Mouse (Mus musculus): ENCODE measurements at regions not wholly inside any gene's neighbourhood (a gene's known extent, or its start where the extent isn't known, plus 50 kb on each side); places are given as distances from the start of the nearest gene placed in this dataset.

GRCm38 (mm10) chr7:115142163-115142562, 398.7 kb downstream of the Insc start:
- Histone ChIP-seq H3K27me3 (0 out of 2 replicates have a peak, but pooled peaks cover 10% of the 10 kb centered on the region), H3K4me1 (replicated peaks) (peaks cover 6% of the 10 kb centered on the region; the same call in 1 of the 2 replicates), H3K36me3 (no peaks in the 10 kb centered on the region), H3K9me3 (no peaks in the 10 kb centered on the region), H3K27ac (no peak overlapping the region), H3K4me2 (no peak overlapping the region), H3K9ac (no peak overlapping the region), H3K4me3 (no peak overlapping the region)
- ATAC-seq (ENCODE audit: low FRiP score), result no peak
- WGBS, result 47% methylated on average over 2 of the region's 2 CpGs

DNA sequence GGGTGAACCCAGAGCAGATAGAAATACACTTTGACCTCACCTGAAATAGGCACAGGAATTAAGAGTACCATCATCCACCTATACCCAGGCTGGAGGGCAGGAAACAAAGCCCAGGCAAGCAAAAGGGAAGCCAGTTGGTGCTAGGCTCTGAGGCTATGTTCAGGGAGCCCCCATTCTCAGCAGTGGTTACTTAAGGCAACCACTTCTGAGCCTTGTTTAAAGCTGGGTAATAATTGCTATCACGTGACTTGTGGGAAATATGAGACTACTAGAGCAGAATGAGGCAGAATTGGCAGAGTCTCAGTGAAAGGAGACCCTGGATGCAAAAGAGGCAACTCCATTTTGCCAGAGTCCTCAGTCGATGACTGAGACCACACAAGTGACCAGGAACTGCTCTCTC, 401.5 kb downstream of the Insc start:
- H3K4me2 ChIP-seq, result no peak overlapping the region
- no peak overlapping the region for H3K4me3 ChIP-seq
- H3K27ac ChIP-seq, result no peak overlapping the region
- peaks cover 6% of the 10 kb centered on the region; the same call in 1 of the 2 replicates for H3K4me1 ChIP-seq (replicated peaks)
- H3K36me3 ChIP-seq, result no peaks in the 10 kb centered on the region
- no peaks in the 10 kb centered on the region for H3K9me3 ChIP-seq
- ATAC-seq (ENCODE audit: low FRiP score), result no peak
- 72% methylated on average over 2 of the region's 2 CpGs for WGBS
- 0 out of 2 replicates have a peak, but pooled peaks cover 4% of the 10 kb centered on the region for H3K27me3 ChIP-seq
- H3K9ac ChIP-seq, result no peak overlapping the region

DNA sequence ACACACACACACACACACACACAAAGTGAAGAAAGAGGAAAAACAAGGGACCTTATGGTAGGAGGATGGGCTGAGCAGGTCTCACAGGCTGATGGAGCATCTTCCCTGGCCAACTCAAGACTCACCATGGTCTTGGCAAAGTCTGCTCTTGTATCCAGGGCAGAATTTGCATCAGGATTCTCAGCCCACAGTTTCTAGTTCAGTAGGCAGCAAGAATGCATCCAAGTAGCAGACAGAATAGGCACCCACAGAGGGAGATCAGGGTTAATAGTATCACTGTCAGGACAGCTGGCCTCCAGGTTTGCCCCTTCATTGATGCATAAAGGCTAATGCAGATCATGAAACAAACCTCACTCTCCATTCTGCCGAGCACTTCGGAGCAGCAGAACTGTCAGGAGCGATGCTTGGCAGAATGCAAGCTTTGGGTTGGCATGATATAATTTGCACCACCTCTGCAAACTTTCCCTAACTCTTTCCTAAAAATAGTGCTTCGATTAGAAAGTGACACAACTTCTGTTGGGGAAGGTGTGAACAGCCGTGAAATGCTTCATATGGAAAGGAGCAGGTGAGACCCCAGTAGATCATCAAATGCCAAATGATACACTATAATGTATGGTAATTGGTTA, 404.0 kb downstream of the Insc start:
- 66% methylated on average over 5 of the region's 5 CpGs for WGBS
- Histone ChIP-seq H3K27me3 (0 out of 2 replicates have a peak, but pooled peaks cover 4% of the 10 kb centered on the region), H3K9me3 (no peaks in the 10 kb centered on the region), H3K36me3 (no peaks in the 10 kb centered on the region), H3K9ac (no peak overlapping the region), H3K4me2 (no peak overlapping the region), H3K27ac (no peak overlapping the region), H3K4me3 (no peak overlapping the region), H3K4me1 (replicated peaks) (no peaks in the 10 kb centered on the region)
- ATAC-seq (ENCODE audit: low FRiP score), result no peak

DNA sequence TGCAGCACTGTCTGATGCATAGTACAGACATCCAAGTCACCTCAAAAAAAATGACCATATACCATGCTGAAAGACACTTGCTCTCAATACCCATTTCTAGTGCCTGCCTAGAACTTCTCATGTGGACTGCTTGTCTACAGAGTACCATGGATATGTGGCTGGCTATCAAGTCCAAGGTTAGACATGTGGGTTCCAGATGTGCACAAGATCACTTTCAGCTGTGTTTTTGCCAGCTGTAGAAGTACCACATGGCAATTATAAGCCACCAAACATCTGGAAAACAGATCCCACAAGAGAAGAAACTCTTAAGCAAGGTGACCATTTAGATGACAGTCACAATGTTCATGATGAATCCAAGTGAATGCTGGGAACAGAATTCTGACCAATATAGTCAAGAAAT, 409.8 kb downstream of the Insc start:
- Histone ChIP-seq H3K9ac (no peak overlapping the region), H3K4me2 (no peak overlapping the region), H3K36me3 (no peaks in the 10 kb centered on the region), H3K4me1 (replicated peaks) (0 out of 2 replicates have a peak, but pooled peaks cover 4% of the 10 kb centered on the region), H3K27me3 (no peaks in the 10 kb centered on the region), H3K9me3 (no peaks in the 10 kb centered on the region), H3K4me3 (no peak overlapping the region), H3K27ac (no peak overlapping the region)
- ATAC-seq (ENCODE audit: low FRiP score), result no peak

DNA sequence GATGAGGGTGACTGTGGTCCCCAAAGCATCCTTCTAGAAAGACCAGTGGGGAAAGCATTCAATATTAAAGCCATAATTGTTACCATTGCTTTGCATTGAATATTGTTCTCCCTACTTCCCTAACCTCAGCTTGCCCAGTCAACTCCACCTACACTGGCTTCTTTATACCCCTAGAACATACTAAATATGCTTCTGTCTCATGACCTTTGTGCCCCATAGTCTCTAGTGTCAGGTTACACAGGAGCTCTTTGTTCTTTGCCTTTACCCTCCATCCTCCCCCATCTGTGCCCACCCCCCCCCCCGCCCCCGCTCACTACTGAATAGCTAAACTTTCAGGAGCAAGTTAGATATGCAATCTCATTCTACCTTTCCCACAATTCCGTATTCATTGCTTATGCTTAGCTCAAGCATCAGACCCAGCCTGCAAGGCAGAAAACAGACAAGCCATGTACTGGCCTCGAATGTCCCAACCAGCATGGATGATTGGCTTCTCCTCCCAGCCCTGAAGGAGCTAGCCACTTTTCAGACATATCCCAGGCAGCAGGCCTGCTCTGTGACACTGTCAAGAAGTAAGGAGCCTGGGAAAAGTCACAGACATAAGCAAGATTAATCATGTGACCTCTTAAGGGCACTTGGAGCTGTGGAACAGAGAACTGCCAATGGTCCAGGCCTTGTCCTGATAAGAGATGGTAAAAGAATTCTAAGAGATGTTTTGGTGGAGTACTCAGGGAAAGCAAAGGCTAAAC, 410.4 kb downstream of the Insc start:
- no peaks in the 10 kb centered on the region for H3K27me3 ChIP-seq
- H3K9me3 ChIP-seq, result no peaks in the 10 kb centered on the region
- H3K4me1 ChIP-seq (replicated peaks), result 0 out of 2 replicates have a peak, but pooled peaks cover 4% of the 10 kb centered on the region
- no peak overlapping the region for H3K27ac ChIP-seq
- H3K4me3 ChIP-seq, result no peak overlapping the region
- ATAC-seq (ENCODE audit: low FRiP score), result no peak
- no peak overlapping the region for H3K4me2 ChIP-seq
- WGBS, result 58% methylated on average over 4 of the region's 4 CpGs
- no peaks in the 10 kb centered on the region for H3K36me3 ChIP-seq
- H3K9ac ChIP-seq, result no peak overlapping the region

DNA sequence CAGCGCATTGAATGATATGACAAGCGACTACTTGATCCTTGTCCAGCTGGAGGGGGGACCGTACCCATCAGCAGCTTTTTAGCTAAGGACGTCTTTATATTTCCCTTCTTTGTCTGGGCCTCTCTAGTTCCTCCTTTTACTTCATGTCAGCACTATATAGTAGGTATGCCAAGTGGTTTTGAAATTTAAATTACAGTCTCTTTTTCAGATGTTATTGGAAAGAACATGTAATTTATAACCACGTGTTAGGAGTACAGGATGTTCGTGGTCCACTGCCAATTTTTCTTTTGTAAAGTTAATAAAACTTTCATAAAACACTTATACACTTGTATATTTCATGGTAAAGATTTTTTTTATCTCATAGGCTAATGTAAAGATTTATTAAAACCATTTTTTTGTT, 426.5 kb downstream of the Insc start:
- no peak for ATAC-seq (ENCODE audit: low FRiP score)
- H3K9ac ChIP-seq, result no peak overlapping the region
- WGBS, result 66% methylated on average over 6 of the region's 6 CpGs
- H3K4me3 ChIP-seq, result no peak overlapping the region
- H3K27ac ChIP-seq, result no peak overlapping the region
- H3K4me1 ChIP-seq (replicated peaks), result no peaks in the 10 kb centered on the region
- H3K36me3 ChIP-seq, result no peaks in the 10 kb centered on the region
- H3K4me2 ChIP-seq, result no peak overlapping the region
- peaks cover 5% of the 10 kb centered on the region; the same call in 1 of the 2 replicates for H3K9me3 ChIP-seq
- H3K27me3 ChIP-seq, result 0 out of 2 replicates have a peak, but pooled peaks cover 3% of the 10 kb centered on the region

- no peak overlapping the region for H3K27ac ChIP-seq
- no peak for ATAC-seq (ENCODE audit: low FRiP score)
- 0 out of 2 replicates have a peak, but pooled peaks cover 5% of the 10 kb centered on the region for H3K9me3 ChIP-seq
- no peaks in the 10 kb centered on the region for H3K36me3 ChIP-seq
- WGBS, result 57% methylated on average over 9 of the region's 9 CpGs
- H3K27me3 ChIP-seq, result 0 out of 2 replicates have a peak, but pooled peaks cover 3% of the 10 kb centered on the region
- H3K9ac ChIP-seq, result no peak overlapping the region
- H3K4me3 ChIP-seq, result no peak overlapping the region
- H3K4me2 ChIP-seq, result no peak overlapping the region
- H3K4me1 ChIP-seq (replicated peaks), result no peaks in the 10 kb centered on the region
Observed at GRCm38 (mm10) chr7:115170439-115170838, 426.9 kb downstream of the Insc start.

DNA sequence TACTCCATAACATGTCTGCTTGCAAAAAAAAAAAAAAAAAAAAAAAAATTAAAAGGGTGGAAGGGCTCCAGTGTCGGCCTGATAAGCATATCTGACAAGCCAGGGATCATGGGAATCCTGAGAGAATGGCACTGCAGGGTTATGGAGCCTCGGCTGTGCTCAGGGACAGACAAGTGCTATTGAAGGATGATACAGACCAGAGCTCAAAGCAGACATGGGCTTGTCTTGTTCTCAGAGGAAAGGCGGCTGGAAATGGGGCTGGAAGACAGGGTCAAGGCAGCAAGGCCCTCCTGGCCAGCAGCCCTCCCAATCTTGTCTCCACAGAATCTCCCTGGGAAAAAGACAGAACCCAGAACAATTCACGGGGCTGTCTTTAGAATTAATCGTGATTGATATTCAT, 449.0 kb downstream of the Insc start:
- no peak for ATAC-seq (ENCODE audit: low FRiP score)
- no peak overlapping the region for H3K4me2 ChIP-seq
- H3K9ac ChIP-seq, result no peak overlapping the region
- no peaks in the 10 kb centered on the region for H3K9me3 ChIP-seq
- peaks cover 21% of the 10 kb centered on the region for H3K27me3 ChIP-seq
- peaks cover 16% of the 10 kb centered on the region for H3K4me1 ChIP-seq (replicated peaks)
- H3K27ac ChIP-seq, result no peak overlapping the region
- no peaks in the 10 kb centered on the region for H3K36me3 ChIP-seq
- H3K4me3 ChIP-seq, result no peak overlapping the region
- 59% methylated on average over 5 of the region's 5 CpGs for WGBS

GRCm38 (mm10) chr7:115192992-115193761, 449.7 kb downstream of the Insc start:
- H3K27ac ChIP-seq, result peak overlapping the region; percentile 52
- peak; percentile 80; the same call in 1 of the 2 replicates for ATAC-seq (ENCODE audit: low FRiP score)

DNA sequence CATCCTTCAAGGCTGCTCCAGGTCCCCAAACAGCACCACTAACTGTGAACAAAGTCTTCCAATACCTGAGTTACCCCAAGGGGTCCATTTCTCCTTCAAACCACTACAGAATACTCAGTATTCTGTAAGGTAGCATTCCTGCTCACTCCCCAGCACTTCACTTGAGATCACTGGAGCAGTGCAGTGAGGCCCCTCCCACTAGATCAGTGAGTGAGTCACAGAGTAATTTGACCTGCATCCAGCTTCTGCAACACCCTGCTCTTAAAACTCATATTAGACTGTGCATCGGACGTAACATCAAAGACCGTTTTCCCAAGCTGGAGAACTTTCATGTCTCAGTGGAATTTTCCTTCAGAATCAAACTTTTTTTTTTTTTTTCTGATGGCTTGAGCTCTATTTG, 461.4 kb downstream of the Insc start:
- Histone ChIP-seq H3K4me1 (replicated peaks) (no peaks in the 10 kb centered on the region), H3K9ac (no peak overlapping the region), H3K27ac (no peak overlapping the region), H3K36me3 (no peaks in the 10 kb centered on the region), H3K4me2 (no peak overlapping the region), H3K4me3 (no peak overlapping the region), H3K9me3 (no peaks in the 10 kb centered on the region), H3K27me3 (no peaks in the 10 kb centered on the region)
- no peak for ATAC-seq (ENCODE audit: low FRiP score)
- WGBS, result 77% methylated on average over 3 of the region's 3 CpGs

More at GRCm38 (mm10) chr7:115192992-115193761, 449.7 kb downstream of the Insc start:
- 22% methylated on average over 9 of the region's 9 CpGs for WGBS
- H3K4me1 ChIP-seq (replicated peaks), result peaks cover 16% of the 10 kb centered on the region
- H3K9me3 ChIP-seq, result no peaks in the 10 kb centered on the region
- no peak overlapping the region for H3K4me2 ChIP-seq
- no peak overlapping the region for H3K4me3 ChIP-seq
- no peaks in the 10 kb centered on the region for H3K36me3 ChIP-seq
- no peak overlapping the region for H3K9ac ChIP-seq
- H3K27me3 ChIP-seq, result peaks cover 24% of the 10 kb centered on the region

DNA sequence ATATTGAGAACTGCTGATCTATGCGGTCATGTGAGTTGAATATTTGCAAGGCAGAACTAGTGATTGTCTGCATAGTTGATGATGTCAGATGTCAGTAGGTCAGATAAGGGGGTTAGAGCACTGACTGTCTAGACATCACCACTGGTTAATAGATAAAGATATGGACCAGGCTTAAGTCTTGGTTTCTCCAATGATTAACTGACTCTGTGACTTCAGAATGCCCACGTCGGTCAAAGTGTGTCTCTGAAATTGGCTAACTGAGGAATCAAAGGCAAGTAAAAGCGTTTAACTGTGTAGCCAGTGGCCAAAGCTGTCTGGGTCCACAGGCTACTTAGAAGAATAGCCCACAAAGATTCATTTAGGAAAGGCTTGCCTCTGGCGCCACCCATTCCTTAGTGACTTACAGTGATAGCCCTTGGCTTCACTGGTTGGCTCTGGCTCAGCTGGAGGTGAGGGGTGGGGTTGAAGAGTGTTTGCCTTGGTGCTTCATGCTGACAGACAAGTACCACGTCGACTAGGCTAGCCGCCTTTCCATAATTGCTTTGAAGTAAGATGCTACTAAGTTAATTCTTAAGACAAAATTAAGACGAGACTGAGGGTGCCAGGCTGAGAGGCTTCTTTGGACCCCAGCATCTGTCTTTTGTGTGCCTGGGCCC, 463.1 kb downstream of the Insc start:
- Histone ChIP-seq H3K36me3 (no peaks in the 10 kb centered on the region), H3K27me3 (no peaks in the 10 kb centered on the region), H3K4me3 (no peak overlapping the region), H3K27ac (no peak overlapping the region), H3K9ac (no peak overlapping the region), H3K4me2 (no peak overlapping the region), H3K9me3 (no peaks in the 10 kb centered on the region), H3K4me1 (replicated peaks) (no peaks in the 10 kb centered on the region)
- WGBS, result 72% methylated on average over 9 of the region's 9 CpGs
- no peak for ATAC-seq (ENCODE audit: low FRiP score)

GRCm38 (mm10) chr7:115208781-115209180, 465.3 kb downstream of the Insc start:
- ATAC-seq (ENCODE audit: low FRiP score), result no peak
- no peak overlapping the region for H3K27ac ChIP-seq
- H3K36me3 ChIP-seq, result no peaks in the 10 kb centered on the region
- WGBS, result 79% methylated on average over 7 of the region's 7 CpGs
- H3K27me3 ChIP-seq, result peaks cover 3% of the 10 kb centered on the region; the same call in 1 of the 2 replicates
- no peaks in the 10 kb centered on the region for H3K9me3 ChIP-seq
- H3K9ac ChIP-seq, result no peak overlapping the region
- no peak overlapping the region for H3K4me2 ChIP-seq
- H3K4me1 ChIP-seq (replicated peaks), result no peaks in the 10 kb centered on the region
- no peak overlapping the region for H3K4me3 ChIP-seq
